Comparison of ENCODE assay signal across 16 mouse cellular contexts in genomic region chr16:52417982-52418381, GRCm38 (mm10). TPM values are rescaled to one million over a fixed set of nuclear protein-coding genes. Genes with fewer than 3 reads are reported as not detected.
DNase-seq lines count a peak whose midpoint lies in the region; TF ChIP-seq lines count a peak whose summit lies in the region.
"Had no signal": no experiment of that assay in that cellular context is flagged by ENCODE, and none has a peak within 500 bp of the region (broad histone marks: within the 10 kb centered on the region; RNA-seq: fewer than 3 reads in every experiment).

No protein-coding gene starts in this region.

- H3K79me2 ChIP-seq in macrophage (ENCODE audit: inconsistent target) = peaks cover 87% of the 10 kb centered on the region

- no peaks in the 10 kb centered on the region for H3K36me3 ChIP-seq in macrophage (ENCODE audit: inconsistent target)
- H3K36me3 ChIP-seq: heart, embryonic 15.5 days; liver, embryonic 13.5 days; neural tube, embryonic 15.5 days had no signal

- no peak for DNase-seq in layer of hippocampus, adult 2 months (ENCODE audit: low spot score in 2 of 2)
- no peak for DNase-seq in layer of hippocampus, adult 9-10 months (ENCODE audit: low spot score)
- DNase-seq in 3134 (ENCODE audit: extremely low read depth, insufficient read length, low spot score) (peak; percentile 41), NIH3T3 (ENCODE audit: low read depth) (peak; percentile 57)
- DNase-seq in adrenal gland, postnatal 10 days = no peak
- no peak for DNase-seq in right cerebral cortex, adult 18-20 months
- DNase-seq: cerebellum, adult 11-12 months; kidney, postnatal 10 days; liver, embryonic 13.5 days; spleen, adult 18-20 months; thymus, postnatal 25 days had no signal

- WGBS in macrophage (ENCODE audit: missing documents) = 47% methylated on average over 5 of the region's 5 CpGs

- peak overlapping the region; percentile 19; the same call in 1 of the 2 replicates for H3K4me3 ChIP-seq in layer of hippocampus, adult 2 months
- H3K4me3 ChIP-seq in macrophage (ENCODE audit: inconsistent target) = no peak overlapping the region
- H3K4me3 ChIP-seq: heart, embryonic 15.5 days; liver, embryonic 13.5 days; neural tube, embryonic 15.5 days had no signal

- TF ChIP-seq CTCF in layer of hippocampus, adult 2 months (conservative IDR thresholded peaks at IDR 0.05) = no peak

- H3K27ac ChIP-seq in layer of hippocampus, adult 2 months = peak overlapping the region; percentile 28; the same call in 1 of the 2 replicates
- peak overlapping the region; percentile 85 for H3K27ac ChIP-seq in macrophage
- H3K27ac ChIP-seq: heart, embryonic 15.5 days; liver, embryonic 13.5 days; neural tube, embryonic 15.5 days; stomach, postnatal 0 days had no signal

RNA-seq across cellular contexts. Expression of gene Alcam, which starts 35.9 kb away (rescaled TPM):
- total RNA-seq in layer of hippocampus, adult 2 months (2021) = 100 to 1,000 TPM; 113 to 116 TPM
- 1,000 to 10,000 TPM in 2 of 26 experiments, 100 to 1,000 TPM in 24; 136 to 1,652 (median 442) TPM for total RNA-seq in macrophage (2018; cell fraction: chromatin; rRNA removed)
- total RNA-seq in macrophage (2018; cell fraction: cytosol; rRNA removed) = 100 to 1,000 TPM in 24 of 26 experiments, 10 to 100 TPM in 2; 85.8 to 258 (median 182) TPM
- total RNA-seq in macrophage (2018; cell fraction: nucleus; rRNA removed) = 1,000 to 10,000 TPM in 1 of 26 experiments, 100 to 1,000 TPM in 25; 128 to 1,190 (median 364) TPM
- 108 to 331 TPM (median 162 TPM) in 3 replicates for polyA plus RNA-seq in macrophage (2018)
- 10 to 100 TPM; 48.8 to 51.4 TPM for total RNA-seq in adrenal gland, postnatal 10 days (2021)
- total RNA-seq: MEL had no signal

Comparison
In these comparisons a context has a peak if more than half of its experiments do, and no peak if none do; other contexts are left out.
1. DNase-seq: peak in 3134 (single experiment) and NIH3T3 (single experiment); none in layer of hippocampus, adult 2 months (0 of 2), layer of hippocampus, adult 9-10 months (single experiment), adrenal gland, postnatal 10 days (single experiment) and right cerebral cortex, adult 18-20 months (single experiment).